Mouse (Mus musculus) MEL (cell line): ENCODE measurements around the gene Gpc5.

Experiments
- CTCF ChIP-seq, 3 experiments: IDR thresholded peaks in 2 of 3; conservative IDR thresholded peaks in 1 of 3; 2 replicates each; pipeline ENCODE4 v1.5.1; 2011 to 2012; ENCODE audit warnings: low read length in 3 of 3, low read depth in 2 of 3, mild to moderate bottlenecking in 2 of 3, improper control_type of control experiment in 1 of 3, inconsistent platforms in 1 of 3, mixed read lengths in 1 of 3, moderate library complexity in 1 of 3; ENCODE audit not compliant: control insufficient read depth in 1 of 3, insufficient read depth in 1 of 3, poor library complexity in 1 of 3, severe bottlenecking in 1 of 3
- ELF1 ChIP-seq: IDR thresholded peaks from 2 replicates; pipeline ENCODE4 v1.6.1; 2014; ENCODE audit warnings: low read depth, mild to moderate bottlenecking, inconsistent platforms, low read length, improper control_type of control experiment, moderate library complexity
- EP300 ChIP-seq, 2 experiments: IDR thresholded peaks; 2 replicates each; pipeline ENCODE4 v1.6.1; 2011; ENCODE audit warnings: improper control_type of control experiment in 2 of 2, low read length in 2 of 2, low read depth in 1 of 2, mild to moderate bottlenecking in 1 of 2
- ETS1 ChIP-seq: IDR thresholded peaks from 2 replicates; pipeline ENCODE4 v1.6.1; 2012; ENCODE audit warnings: low read depth, mild to moderate bottlenecking, inconsistent platforms, low read length, improper control_type of control experiment, moderate library complexity
- GATA1 ChIP-seq: IDR thresholded peaks from 2 replicates; pipeline ENCODE4 v1.6.1; 2011; ENCODE audit warnings: low read depth, low read length, improper control_type of control experiment
- MAZ ChIP-seq: IDR thresholded peaks from 2 replicates; pipeline ENCODE4 v1.6.1; 2012; ENCODE audit warnings: low read depth, mild to moderate bottlenecking, inconsistent platforms, low read length, improper control_type of control experiment
- MEF2A ChIP-seq: IDR thresholded peaks from 2 replicates; pipeline ENCODE4 v1.6.1; 2014; ENCODE audit warnings: low read depth, mild to moderate bottlenecking, inconsistent platforms, low read length, improper control_type of control experiment; ENCODE audit not compliant: poor library complexity, insufficient replicate concordance, severe bottlenecking; ENCODE audit errors: extremely low read depth
- NELFE ChIP-seq: IDR thresholded peaks from 2 replicates; pipeline ENCODE4 v1.6.1; 2011; ENCODE audit warnings: low read depth, low read length, improper control_type of control experiment
- POLR2A ChIP-seq, 2 experiments: IDR thresholded peaks; 2 replicates each; pipeline ENCODE4 v1.6.1; 2011 to 2012; ENCODE audit warnings: low read length in 2 of 2, mild to moderate bottlenecking in 2 of 2, control low read depth in 1 of 2, improper control_type of control experiment in 1 of 2, low read depth in 1 of 2, moderate library complexity in 1 of 2; ENCODE audit not compliant: control insufficient read depth in 1 of 2, insufficient read depth in 1 of 2, poor library complexity in 1 of 2
- POLR2AphosphoS2 ChIP-seq: IDR thresholded peaks from 2 replicates; pipeline ENCODE4 v1.6.1; 2011; ENCODE audit warnings: low read length, improper control_type of control experiment
- RCOR1 ChIP-seq: IDR thresholded peaks from 2 replicates; pipeline ENCODE4 v1.6.1; 2012; ENCODE audit warnings: low read depth, mild to moderate bottlenecking, inconsistent platforms, low read length, improper control_type of control experiment
- SMC3 ChIP-seq: IDR thresholded peaks from 2 replicates; pipeline ENCODE4 v1.6.1; 2011; ENCODE audit warnings: low read depth, low read length, improper control_type of control experiment
- USF2 ChIP-seq, 2 experiments: IDR thresholded peaks; 2 replicates each; pipeline ENCODE4 v1.6.1; 2011 to 2012; ENCODE audit warnings: improper control_type of control experiment in 2 of 2, low read length in 2 of 2, borderline replicate concordance in 1 of 2, inconsistent platforms in 1 of 2, low read depth in 1 of 2, mild to moderate bottlenecking in 1 of 2; ENCODE audit not compliant: insufficient read depth in 1 of 2
- ZNF384 ChIP-seq: IDR thresholded peaks from 2 replicates; pipeline ENCODE4 v1.6.1; 2012; ENCODE audit warnings: low read depth, mild to moderate bottlenecking, inconsistent platforms, low read length, improper control_type of control experiment

GRCm38 (mm10) chr14:116210304-116210703 lies 1118.3 kb downstream of the Gpc5 start:
- no peak for TF ChIP-seq MEF2A
- no peak for TF ChIP-seq CTCF (IDR thresholded peaks at IDR 0.05 in 2 of 3, conservative IDR thresholded peaks at IDR 0.05 in 1 of 3; ENCODE audit: control insufficient read depth in 1 of 3, insufficient read depth in 1 of 3, low read depth in 2 of 3, low read length in 3 of 3, poor library complexity in 1 of 3, severe bottlenecking in 1 of 3)
- TF ChIP-seq RCOR1: no peak
- no peak for TF ChIP-seq USF2 (IDR thresholded peaks at IDR 0.05; ENCODE audit: borderline replicate concordance in 1 of 2, insufficient read depth in 1 of 2, low read depth in 1 of 2, low read length in 2 of 2)
- TF ChIP-seq ETS1: no peak
- TF ChIP-seq POLR2A (IDR thresholded peaks at IDR 0.05; ENCODE audit: control insufficient read depth in 1 of 2, insufficient read depth in 1 of 2, low read depth in 1 of 2, low read length in 2 of 2, poor library complexity in 1 of 2): no peak
- TF ChIP-seq ELF1: no peak
- no peak for TF ChIP-seq SMC3
- TF ChIP-seq ZNF384: no peak
- TF ChIP-seq MAZ: no peak
- TF ChIP-seq POLR2AphosphoS2: no peak
- no peak for TF ChIP-seq GATA1
- TF ChIP-seq NELFE: no peak
- no peak for TF ChIP-seq EP300 (IDR thresholded peaks at IDR 0.05; ENCODE audit: low read depth in 1 of 2, low read length in 2 of 2)
